Mouse (Mus musculus) brain, embryonic 14.5 days (tissue): Measurements from ENCODE around the gene Mmp24. TPM values are rescaled to one million over a fixed set of nuclear protein-coding genes. Genes with fewer than 3 reads are reported as not detected.

ENCODE experiments used
- DNase-seq: peaks from one replicate; pipeline ENCODE4 v3.0.0-alpha.2; 2011; ENCODE audit warnings: low read depth
- CTCF ChIP-seq: fragments of 200-500 bp; IDR thresholded peaks from 2 replicates; pipeline ENCODE4 v1.5.1; 2012; ENCODE audit warnings: inconsistent platforms, mild to moderate bottlenecking, moderate library complexity, borderline replicate concordance; ENCODE audit not compliant: insufficient read depth, insufficient read length; ENCODE audit errors: extremely low read depth
- POLR2A ChIP-seq: fragments of 200-500 bp; IDR thresholded peaks from 2 replicates; pipeline ENCODE4 v1.6.1; 2012; ENCODE audit warnings: mild to moderate bottlenecking, inconsistent platforms, borderline replicate concordance; ENCODE audit not compliant: poor library complexity, insufficient read depth, insufficient read length, severe bottlenecking; ENCODE audit errors: extremely low read depth
- polyA plus RNA-seq: library from polyadenylated mRNA; depleted of rRNA; stranded (reverse); fragments of >200 nt; gene quantifications from 2 replicates; pipeline ENCODE4 v1.2.3, GENCODE M21; 2012

The Mmp24 gene
- polyA plus RNA-seq, 1 experiment = 81.3 TPM

DNA sequence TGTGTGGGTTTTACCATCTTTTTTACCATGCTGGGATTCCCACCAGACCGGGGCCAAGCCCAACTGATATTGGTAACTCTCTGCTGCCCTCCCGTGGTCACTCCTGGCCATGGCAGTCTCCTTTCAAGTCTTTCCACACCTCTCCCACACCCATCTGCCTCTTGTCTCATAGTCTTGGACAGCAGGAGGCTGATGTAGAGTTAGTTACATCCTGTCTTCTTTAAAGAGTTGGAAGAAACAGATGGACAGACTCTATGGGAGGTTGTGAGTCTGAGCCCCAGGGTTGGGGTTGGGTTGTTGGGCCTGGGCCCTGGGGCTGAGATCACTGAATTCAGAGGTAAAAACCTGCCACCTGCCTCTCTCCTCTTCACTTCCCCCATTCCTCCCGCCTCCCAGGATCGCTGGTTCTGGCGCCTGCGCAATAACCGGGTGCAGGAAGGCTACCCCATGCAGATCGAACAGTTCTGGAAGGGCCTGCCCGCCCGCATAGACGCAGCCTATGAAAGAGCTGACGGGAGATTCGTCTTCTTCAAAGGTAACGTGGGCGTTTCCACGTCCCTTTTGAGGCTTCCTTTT is 36.8 kb downstream of the Mmp24 start:
- no peak for TF ChIP-seq POLR2A
- peak; percentile 96 for TF ChIP-seq CTCF
- peak; percentile 75 for DNase-seq

DNA sequence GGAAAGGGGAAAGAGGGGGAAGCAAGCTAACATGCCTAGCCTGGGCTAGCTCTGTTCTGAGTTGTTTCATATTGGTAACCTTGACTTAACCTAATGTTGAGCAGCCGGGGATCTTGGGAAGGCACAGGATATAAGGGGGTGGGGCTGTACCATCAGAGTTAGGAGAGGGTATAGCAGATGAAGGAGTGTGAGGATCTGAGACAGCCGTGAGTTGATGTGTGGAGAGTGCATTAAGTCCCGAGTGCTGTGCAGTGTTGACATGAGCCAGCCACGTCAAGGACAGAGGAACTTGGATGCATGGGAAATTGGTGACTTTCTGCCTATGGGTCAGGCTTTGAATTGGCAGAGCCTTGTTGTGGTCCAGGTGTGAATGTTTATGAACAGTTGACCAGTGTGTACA is 37.5 kb downstream of the Mmp24 start:
- DNase-seq = no peak
- no peak for TF ChIP-seq POLR2A
- TF ChIP-seq CTCF = no peak

DNA sequence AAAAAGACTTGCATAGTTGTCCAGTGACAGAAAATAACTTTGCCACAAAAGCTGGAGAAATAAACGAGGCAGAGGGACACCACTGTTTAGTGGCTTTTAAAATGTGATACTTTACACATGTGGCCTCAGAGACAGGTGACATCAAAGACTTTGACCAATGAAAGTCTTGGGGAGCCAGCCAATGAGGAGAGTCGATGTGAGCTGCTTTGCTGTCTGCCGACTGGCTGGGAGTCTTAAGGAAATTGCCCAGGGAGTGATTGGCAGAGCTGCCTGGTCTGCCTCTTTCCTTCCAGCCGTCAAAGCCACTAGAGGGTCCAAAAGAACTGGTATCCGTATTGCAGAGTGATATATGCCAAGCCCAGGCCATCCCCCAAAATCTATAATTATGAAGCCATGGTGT is 39.7 kb downstream of the Mmp24 start:
- peak; percentile 27 for DNase-seq
- TF ChIP-seq CTCF = no peak

- TF ChIP-seq CTCF (no peak), POLR2A (no peak)
- no peak for DNase-seq
Observed at GRCm38 (mm10) chr2:155816179-155816578, 41.0 kb downstream of the Mmp24 start.

DNA sequence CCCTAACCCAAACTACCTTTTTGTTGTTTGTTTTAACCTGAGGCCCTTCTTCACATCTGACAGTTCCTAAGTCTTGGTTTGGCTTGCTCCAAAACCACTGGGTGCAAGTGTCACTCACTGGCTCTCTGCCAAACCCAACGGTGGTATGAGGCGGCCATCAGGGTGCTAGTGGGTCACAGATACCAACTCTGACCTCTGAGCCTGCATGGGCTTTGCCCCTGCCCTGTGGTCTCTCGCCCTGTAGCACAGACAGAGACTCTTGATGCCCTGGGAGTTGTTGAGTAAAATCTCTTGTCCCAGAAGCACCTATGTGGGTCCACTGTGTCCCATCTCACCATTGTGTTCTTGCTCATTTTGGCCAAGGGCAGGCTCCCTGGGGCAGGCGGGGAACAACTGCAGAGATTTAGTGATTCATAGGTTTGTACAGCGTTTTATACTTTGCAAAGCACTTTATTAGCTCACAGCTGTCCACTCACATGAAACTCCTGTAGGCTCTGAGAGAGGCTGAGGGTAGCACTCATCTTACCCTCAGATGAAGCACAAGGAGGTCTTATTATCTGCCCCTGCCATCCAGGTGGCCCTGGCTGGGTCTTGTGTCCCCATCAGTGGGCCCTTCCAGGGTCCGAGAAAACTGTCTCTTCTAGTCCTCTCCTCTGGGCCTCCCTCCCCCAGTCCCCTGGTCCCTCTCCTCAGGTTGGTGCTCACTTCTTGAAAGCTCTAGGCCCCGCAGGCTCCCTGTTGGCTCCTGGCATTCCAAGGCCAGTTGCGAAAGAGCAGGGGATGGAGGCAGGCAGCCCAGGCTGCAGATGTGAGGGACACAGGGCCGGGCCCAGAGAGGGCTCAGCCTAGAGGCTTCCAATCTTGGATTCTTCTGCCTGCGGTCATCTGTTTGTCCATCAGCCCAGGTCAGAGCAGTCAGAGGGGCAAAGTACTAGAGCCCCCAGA is 42.4 kb downstream of the Mmp24 start:
- DNase-seq = no peak

DNA sequence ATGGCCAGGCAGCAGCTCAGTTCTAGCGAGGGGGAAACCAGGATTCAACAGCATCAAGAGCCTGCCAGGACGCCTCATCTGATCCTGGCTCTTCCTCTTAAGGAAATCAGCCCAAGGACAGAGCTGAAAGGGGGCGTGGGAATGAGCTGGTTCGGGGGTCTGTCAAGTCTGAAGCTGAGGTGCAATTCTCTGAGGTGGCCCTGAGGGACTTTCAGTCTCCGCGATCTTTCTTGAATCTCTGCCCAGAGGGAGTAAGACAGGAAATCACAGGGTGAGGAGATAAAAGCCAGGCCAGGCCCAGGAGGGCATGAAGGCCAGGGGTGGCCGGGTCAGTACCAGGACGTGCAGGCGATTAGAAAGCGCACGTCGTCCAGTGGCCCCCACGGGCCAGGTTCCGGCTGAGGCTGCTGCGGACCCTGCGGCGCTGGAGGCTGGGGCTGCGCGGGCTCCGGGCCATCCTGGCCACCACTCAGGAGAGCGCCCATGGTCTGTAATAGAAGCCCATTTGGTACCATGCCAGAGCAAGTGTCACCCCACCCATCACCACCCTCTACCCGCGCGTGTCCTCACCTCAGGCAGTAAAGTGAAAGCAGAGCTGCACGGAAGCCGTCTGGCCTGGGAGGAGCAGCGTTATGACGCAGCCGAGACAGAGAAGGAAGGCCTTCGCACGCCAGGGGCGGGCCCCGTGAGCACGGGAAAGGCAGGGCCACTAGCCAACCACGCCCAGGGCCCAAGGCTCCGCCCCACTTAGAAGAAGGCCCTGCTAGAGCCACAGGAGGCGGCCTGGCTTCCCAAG is 43.7 kb downstream of the Mmp24 start:
- TF ChIP-seq CTCF (no peak), POLR2A (0 out of 2 replicates have a peak, but pooled peaks have one; percentile 9)
- DNase-seq = peak; percentile 95

More for the DNA sequence above, 42.4 kb downstream of the Mmp24 start:
- TF ChIP-seq CTCF (no peak), POLR2A (no peak)

DNA sequence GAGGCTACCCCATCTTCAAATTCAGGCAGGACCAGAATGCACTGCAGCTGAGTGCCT is 44.1 kb downstream of the Mmp24 start, which contains the start of gene BC029722:
Gene BC029722 (minus strand): TSS at position 35 of the 57 bp plus-strand sequence.
- no peak for DNase-seq
- TF ChIP-seq CTCF (no peak), POLR2A (no peak)

GRCm38 (mm10) chr2:155819449-155820251 is 44.5 kb downstream of the Mmp24 start:
- TF ChIP-seq CTCF (no peak), POLR2A (no peak)
- no peak for DNase-seq

DNA sequence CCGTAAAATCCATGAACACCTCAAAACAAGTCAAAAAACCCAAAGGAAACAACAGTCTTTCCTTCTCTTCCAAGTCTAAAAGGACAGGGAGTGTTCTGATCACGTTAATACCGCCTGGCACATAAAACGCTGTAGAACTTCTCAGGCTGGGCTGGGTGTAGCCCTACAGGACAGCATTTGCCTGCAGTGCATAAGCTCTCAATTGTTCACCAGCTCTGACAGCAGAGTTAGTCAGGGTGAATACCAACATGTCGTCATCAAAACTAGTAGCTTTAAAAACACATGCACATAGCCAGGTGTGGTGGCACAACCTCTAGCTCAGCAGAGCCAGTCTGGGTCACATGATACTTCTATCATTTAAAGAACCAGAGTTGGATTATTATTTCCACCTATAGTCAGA is 45.6 kb downstream of the Mmp24 start:
- no peak for DNase-seq
- TF ChIP-seq CTCF = no peak
- TF ChIP-seq POLR2A = no peak

DNA sequence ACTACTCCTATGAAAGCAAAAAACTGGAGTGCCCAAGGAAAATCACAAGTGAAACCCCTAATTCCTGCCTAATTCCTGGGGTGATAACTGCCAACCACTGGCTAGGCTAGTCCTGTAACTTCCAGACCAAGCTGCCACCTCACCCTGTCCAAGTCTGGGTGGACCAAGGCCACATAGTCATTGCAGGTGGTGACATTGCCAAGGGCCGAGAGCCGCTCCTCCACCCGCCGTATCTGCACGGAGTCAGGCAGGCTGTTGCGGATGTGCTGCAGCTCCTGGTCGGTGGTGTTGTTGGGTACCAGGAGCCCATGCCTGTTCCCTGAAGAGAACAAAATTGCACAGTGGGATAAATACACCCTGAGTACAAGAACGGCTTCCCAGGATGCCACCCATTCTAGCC is 48.6 kb downstream of the Mmp24 start:
- TF ChIP-seq POLR2A = no peak
- TF ChIP-seq CTCF = no peak
- no peak for DNase-seq

- peak; percentile 9 for DNase-seq
Observed at GRCm38 (mm10) chr2:155825904-155826629, 50.9 kb downstream of the Mmp24 start.

More at GRCm38 (mm10) chr2:155825904-155826629, 50.9 kb downstream of the Mmp24 start:
- no peak for TF ChIP-seq POLR2A
- no peak for TF ChIP-seq CTCF
